Mouse (Mus musculus): ENCODE results near the gene Lrrc7.
A peak's percentile ranks its signal among the peaks of the same experiment; 100 is the strongest.
"Not testable (repeated sequence)": the region's sequence is repeated elsewhere in the genome, so short reads cannot be mapped to it uniquely, and the experiment has no call there.

Lrrc7 gene

DNA sequence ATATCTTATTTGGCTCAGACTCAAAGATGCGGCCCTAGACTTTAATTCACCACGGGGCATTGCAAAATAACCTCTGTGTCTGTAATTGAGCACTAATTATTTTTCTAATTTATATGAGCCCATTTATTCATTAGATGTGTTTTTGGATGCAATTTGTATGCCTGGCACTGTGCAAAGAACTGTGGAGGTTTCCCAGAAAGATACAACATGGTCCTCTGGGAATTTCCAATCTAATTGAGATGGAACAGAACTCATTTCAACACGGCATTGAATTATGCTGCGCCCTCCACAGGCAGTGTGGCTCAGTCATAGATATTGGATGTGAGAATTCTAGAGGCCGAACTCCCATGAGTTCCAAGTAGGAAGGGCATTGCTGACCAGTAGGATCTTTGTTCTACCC is 397.6 kb downstream of the Lrrc7 start:
- DNase-seq = no peak

GRCm38 (mm10) chr3:158163127-158163526 is 398.9 kb downstream of the Lrrc7 start:
- DNase-seq = no peak

DNA sequence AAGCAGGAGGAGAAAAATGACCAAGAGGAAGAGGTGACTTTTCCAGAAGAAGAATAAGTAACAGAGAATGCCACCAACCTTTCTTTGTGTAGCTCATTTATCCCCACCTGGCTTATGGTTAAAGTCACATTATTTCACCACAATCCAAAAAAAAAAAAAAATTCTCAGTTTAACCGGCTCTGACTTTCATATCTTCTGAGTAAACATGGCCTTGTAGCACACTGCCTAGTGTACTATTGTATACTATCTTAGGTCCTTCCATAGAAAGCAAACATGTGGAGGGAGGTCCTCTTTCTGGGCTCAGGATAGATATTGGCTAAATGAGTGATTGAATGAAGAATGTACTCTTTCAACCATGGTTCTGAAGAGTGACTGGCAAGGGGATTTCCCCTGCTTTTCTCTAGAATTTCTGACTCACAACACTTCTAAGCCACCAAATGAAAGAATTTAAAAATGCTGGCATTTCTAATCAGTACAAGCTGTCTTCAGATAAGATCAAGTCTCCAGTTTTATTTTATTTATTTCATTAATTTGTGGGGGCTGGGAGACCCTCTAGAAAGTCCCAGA is 400.0 kb downstream of the Lrrc7 start:
- no peak for DNase-seq

- no peak for DNase-seq
Observed at GRCm38 (mm10) chr3:158155515-158156286, 406.3 kb downstream of the Lrrc7 start.

DNA sequence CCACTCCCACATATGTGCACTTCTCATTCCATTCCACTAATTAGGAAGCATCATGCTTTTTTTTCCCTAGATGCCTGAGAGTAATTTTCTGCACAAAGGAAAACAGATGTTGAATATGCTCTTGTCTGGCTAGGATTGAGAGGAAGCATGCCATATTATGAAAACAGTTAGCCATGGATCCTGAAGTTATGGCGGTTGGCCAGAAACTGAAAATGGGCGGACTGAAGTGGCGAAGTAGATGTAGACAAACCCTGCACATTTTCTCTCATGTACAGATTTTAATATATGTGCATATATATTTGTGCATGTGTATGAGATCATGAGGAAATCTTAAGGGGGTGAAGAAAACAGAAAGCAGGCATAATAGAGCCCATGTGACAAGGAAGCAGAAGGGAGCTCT is 407.9 kb downstream of the Lrrc7 start:
- DNase-seq = no peak

DNA sequence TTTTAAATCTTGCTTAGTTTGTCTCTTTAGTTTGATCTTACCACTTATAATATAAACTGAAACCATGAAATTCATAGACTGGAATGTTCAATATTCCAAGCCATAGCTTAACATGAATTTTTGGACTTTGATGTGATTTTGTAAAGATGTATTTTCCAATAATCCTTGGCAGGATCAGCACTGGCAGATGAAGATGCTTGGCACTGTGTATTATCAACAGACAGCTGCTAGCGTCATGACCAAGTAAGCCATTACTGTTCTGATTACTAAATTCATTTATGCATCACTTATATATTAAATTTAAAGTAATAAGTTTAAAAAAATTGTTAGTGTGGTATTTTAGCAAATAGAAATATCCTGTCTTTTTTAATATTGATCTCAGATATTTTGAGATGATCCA is 413.0 kb downstream of the Lrrc7 start:
- DNase-seq = no peak

GRCm38 (mm10) chr3:158140629-158141028 is 421.4 kb downstream of the Lrrc7 start:
- DNase-seq = no peak

DNA sequence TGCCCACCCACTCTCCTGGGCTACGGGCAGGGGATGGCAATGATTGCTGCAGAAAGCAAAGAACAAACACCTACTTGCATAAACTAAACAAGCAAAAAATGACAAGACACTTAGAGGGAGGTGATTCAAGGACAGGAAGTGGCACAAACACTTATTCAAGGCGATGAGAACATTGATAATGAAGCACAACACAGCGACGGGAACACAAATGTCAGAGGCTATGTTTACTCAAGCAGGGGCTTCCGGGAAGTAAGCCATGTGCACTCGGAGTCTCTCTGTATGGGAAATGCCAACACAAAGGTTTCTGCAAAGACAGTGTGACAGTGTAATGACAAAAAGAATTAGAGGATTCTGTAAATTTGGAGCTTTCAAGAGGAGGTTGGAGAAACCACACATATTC is 424.2 kb downstream of the Lrrc7 start:
- DNase-seq = no peak

- no peak for DNase-seq
Observed at GRCm38 (mm10) chr3:158131672-158132071, 430.3 kb downstream of the Lrrc7 start.

GRCm38 (mm10) chr3:158131233-158131632 is 430.8 kb downstream of the Lrrc7 start:
- DNase-seq = no peak

GRCm38 (mm10) chr3:158122899-158123298 is 439.1 kb downstream of the Lrrc7 start:
- DNase-seq = no peak

GRCm38 (mm10) chr3:158105260-158105659 is 456.8 kb downstream of the Lrrc7 start:
- DNase-seq = peak in 1 of 2 experiments; percentile 2

DNA sequence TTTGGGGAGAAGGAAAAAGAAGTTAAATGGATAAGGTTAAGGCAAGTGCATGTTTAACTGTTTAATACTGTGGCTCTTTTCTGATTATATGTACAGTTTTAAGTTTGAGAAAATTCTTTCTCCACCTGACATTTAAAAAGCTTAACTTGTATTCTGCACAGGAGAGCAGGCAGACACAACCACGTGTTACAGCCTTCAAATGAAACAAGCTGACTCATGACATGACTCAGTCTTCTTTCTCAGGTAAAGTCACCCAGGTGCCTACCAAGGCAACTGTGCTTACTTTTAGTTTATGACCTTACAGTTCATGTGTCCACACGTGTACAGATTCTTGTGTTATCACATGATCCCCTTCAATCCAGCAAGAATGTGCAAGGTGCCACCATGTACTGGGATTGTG is 458.6 kb downstream of the Lrrc7 start:
- no peak for DNase-seq

GRCm38 (mm10) chr3:158102530-158102929 is 459.5 kb downstream of the Lrrc7 start:
- not testable (repeated sequence) for DNase-seq

DNA sequence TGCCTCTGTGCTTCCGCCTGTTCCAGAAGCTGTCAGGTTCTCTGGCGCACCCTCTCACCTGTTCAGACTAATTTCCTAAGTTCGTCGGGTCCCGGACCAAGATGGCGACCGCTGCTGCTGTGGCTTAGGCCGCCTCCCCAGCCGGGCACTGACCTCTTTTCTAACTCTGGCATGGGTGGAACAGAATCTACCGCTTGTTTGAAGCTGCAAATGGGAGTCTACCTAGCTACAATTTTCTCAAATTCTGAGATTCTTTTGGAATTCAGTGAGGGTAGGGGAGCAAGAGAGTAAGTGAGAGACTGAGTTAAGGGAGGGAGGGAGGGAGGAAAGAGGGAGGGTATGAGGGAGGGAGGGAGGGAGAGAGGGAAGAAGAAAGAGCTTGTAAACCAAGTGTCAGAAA is 460.0 kb downstream of the Lrrc7 start:
- not testable (repeated sequence) for DNase-seq

- DNase-seq = no peak
Observed at GRCm38 (mm10) chr3:158093919-158094318, 468.1 kb downstream of the Lrrc7 start.

DNA sequence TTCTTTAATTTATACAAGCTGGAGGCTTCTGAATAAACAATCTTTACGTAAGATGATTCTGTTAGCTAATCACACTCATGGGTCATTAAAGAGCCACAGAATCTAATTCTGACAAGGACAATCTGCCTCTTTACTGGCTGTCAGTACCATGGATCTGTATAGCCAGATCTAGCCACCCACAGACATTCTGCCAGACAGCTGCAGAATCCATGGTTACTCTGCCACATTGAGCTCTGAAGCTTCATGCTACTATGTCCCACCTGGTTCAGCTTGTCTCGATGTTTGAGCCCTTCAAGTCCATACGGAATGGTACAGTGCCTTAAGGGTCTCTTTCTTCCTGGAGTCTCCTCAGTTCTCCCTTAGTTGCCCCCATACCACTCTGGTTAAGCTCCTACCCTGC is 470.4 kb downstream of the Lrrc7 start:
- DNase-seq = no peak

DNA sequence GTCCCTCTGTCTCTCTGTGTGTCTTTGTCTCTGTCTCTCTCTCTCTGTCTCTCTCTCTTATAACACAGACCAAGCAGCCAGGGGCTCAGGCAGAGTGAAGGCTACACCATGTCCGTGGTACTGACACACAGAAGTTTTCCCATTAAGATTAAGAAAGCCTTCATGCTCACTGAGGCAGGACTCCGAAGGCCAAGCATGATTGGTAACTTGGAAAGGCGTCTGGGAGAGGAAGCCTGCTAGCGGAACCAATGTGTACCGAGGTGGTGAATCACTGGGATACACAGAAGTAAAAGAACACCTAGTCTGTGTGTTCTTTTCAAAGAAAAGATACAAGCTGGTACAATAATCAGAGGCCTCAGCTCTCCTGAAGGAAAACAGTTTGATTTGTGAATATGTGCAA is 484.2 kb downstream of the Lrrc7 start:
- DNase-seq = no peak

DNA sequence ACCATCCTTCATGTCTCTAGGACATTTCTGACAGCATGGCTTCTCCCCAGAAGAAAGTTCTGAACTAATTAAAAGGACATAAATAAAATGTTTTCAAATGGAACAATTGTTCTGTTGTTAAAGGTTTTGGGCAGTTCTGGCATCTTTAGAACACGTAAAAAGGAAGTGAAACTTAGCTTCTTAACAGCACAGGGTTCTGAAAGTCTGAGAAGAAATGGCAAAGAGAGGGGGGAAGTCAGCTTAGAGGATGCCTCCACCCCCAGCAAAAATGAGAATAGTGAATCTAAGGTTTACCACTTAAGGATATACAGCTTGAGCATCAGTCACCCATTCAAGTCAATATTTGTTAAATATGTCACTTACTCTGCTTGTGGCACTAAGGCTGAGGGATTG is 484.6 kb downstream of the Lrrc7 start:
- DNase-seq = no peak

GRCm38 (mm10) chr3:158076685-158077379 is 485.2 kb downstream of the Lrrc7 start:
- peak in 1 of 2 experiments; percentile 9 for DNase-seq

- no peak for DNase-seq
Observed at GRCm38 (mm10) chr3:158075004-158075403, 487.0 kb downstream of the Lrrc7 start.

GRCm38 (mm10) chr3:158068613-158069263 is 493.3 kb downstream of the Lrrc7 start:
- no peak for DNase-seq

DNA sequence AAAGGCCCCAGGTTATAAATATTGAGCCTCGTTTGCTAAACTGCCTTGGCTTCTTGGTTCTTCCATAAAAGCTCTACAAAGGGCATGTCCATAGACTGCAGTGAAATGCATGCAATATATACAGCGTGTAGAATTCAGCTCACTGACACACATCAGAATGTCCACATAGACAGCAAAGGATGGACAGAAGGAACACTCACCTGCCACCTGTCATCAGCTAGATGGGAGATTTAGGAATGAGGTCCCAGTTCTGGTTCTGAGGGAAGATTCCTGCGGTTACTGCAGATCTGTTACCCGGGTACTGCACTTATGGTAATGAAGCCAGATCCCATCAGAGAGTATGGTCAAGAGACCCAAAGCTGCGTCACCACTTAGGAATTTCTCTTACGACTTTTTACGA is 494.1 kb downstream of the Lrrc7 start:
- no peak for DNase-seq

- no peak for DNase-seq
Observed at GRCm38 (mm10) chr3:158065256-158065655, 496.8 kb downstream of the Lrrc7 start.

Data from cerebellum, postnatal 14 days (tissue).